Mouse (Mus musculus): ENCODE results near the gene Zdhhc19. TPM values are rescaled to one million over a fixed set of nuclear protein-coding genes. Genes with fewer than 3 reads are reported as not detected.

Zdhhc19 gene
- polyA plus RNA-seq (2015; fragmentation: Nextera tagmentation; extraction: Ambion mirVana) = not detected in 2 replicates

- no peak for ATAC-seq (ENCODE audit: low FRiP score, low TSS enrichment)
- Histone ChIP-seq H3K27me3 (ENCODE audit: insufficient read depth, low read length) (peaks cover 4% of the 10 kb centered on the region), H3K4me1 (ENCODE audit: insufficient read depth, low read length) (no peaks in the 10 kb centered on the region), H3K36me3 (ENCODE audit: insufficient read depth, low read length) (no peaks in the 10 kb centered on the region), H3K4me2 (replicated peaks; ENCODE audit: low read depth, low read length) (no peak within 1 kb of the TSS), H3K4me3 (ENCODE audit: low read length) (no peak within 1 kb of the TSS), H3K27ac (ENCODE audit: low read length) (no peak within 1 kb of the TSS), H3K9ac (replicated peaks; ENCODE audit: low read length) (no peak within 1 kb of the TSS), H3K9me3 (ENCODE audit: low read length) (no peaks in the 10 kb centered on the region)
- 72% methylated on average over 3 of the region's 3 CpGs for WGBS
These were observed at the start of gene Zdhhc19 for GRCm38 (mm10) chr16:32495965-32496364. TSS of gene Zdhhc19 (plus strand) at chr16:32496265.

- no peak overlapping the region for H3K9ac ChIP-seq (replicated peaks; ENCODE audit: low read length)
- 78% methylated on average over 2 of the region's 2 CpGs for WGBS
- no peak for ATAC-seq (ENCODE audit: low FRiP score, low TSS enrichment)
- no peaks in the 10 kb centered on the region for H3K36me3 ChIP-seq (ENCODE audit: insufficient read depth, low read length)
- H3K27me3 ChIP-seq (ENCODE audit: insufficient read depth, low read length) = no peaks in the 10 kb centered on the region
- no peaks in the 10 kb centered on the region for H3K4me1 ChIP-seq (ENCODE audit: insufficient read depth, low read length)
- H3K27ac ChIP-seq (ENCODE audit: low read length) = no peak overlapping the region
- no peak overlapping the region for H3K4me2 ChIP-seq (replicated peaks; ENCODE audit: low read depth, low read length)
- H3K4me3 ChIP-seq (ENCODE audit: low read length) = no peak overlapping the region
- H3K9me3 ChIP-seq (ENCODE audit: low read length) = no peaks in the 10 kb centered on the region
These were observed 49.4 kb upstream of the Zdhhc19 start for GRCm38 (mm10) chr16:32446563-32447138.

- H3K27ac ChIP-seq (ENCODE audit: low read length) = no peak overlapping the region
- no peaks in the 10 kb centered on the region for H3K4me1 ChIP-seq (ENCODE audit: insufficient read depth, low read length)
- no peak for ATAC-seq (ENCODE audit: low FRiP score, low TSS enrichment)
- no peak overlapping the region for H3K4me3 ChIP-seq (ENCODE audit: low read length)
- 85% methylated on average over 3 of the region's 3 CpGs for WGBS
- H3K9me3 ChIP-seq (ENCODE audit: low read length) = no peaks in the 10 kb centered on the region
- H3K4me2 ChIP-seq (replicated peaks; ENCODE audit: low read depth, low read length) = no peak overlapping the region
- H3K27me3 ChIP-seq (ENCODE audit: insufficient read depth, low read length) = no peaks in the 10 kb centered on the region
- H3K36me3 ChIP-seq (ENCODE audit: insufficient read depth, low read length) = 0 out of 2 replicates have a peak, but pooled peaks cover 8% of the 10 kb centered on the region
- no peak overlapping the region for H3K9ac ChIP-seq (replicated peaks; ENCODE audit: low read length)
These were observed 46.4 kb upstream of the Zdhhc19 start for GRCm38 (mm10) chr16:32449665-32450064.

- H3K4me2 ChIP-seq (replicated peaks; ENCODE audit: low read depth, low read length) = no peak overlapping the region
- H3K27ac ChIP-seq (ENCODE audit: low read length) = no peak overlapping the region
- no peaks in the 10 kb centered on the region for H3K4me1 ChIP-seq (ENCODE audit: insufficient read depth, low read length)
- 92% methylated on average over 2 of the region's 2 CpGs for WGBS
- no peaks in the 10 kb centered on the region for H3K27me3 ChIP-seq (ENCODE audit: insufficient read depth, low read length)
- 0 out of 2 replicates have a peak, but pooled peaks cover 8% of the 10 kb centered on the region for H3K36me3 ChIP-seq (ENCODE audit: insufficient read depth, low read length)
- ATAC-seq (ENCODE audit: low FRiP score, low TSS enrichment) = no peak
- no peaks in the 10 kb centered on the region for H3K9me3 ChIP-seq (ENCODE audit: low read length)
- H3K9ac ChIP-seq (replicated peaks; ENCODE audit: low read length) = no peak overlapping the region
- H3K4me3 ChIP-seq (ENCODE audit: low read length) = no peak overlapping the region
These were observed 45.9 kb upstream of the Zdhhc19 start for GRCm38 (mm10) chr16:32450133-32450532.

GRCm38 (mm10) chr16:32453102-32453501, 43.0 kb upstream of the Zdhhc19 start:
- Histone ChIP-seq H3K4me2 (replicated peaks; ENCODE audit: low read depth, low read length) (no peak overlapping the region), H3K27me3 (ENCODE audit: insufficient read depth, low read length) (no peaks in the 10 kb centered on the region), H3K4me1 (ENCODE audit: insufficient read depth, low read length) (no peaks in the 10 kb centered on the region), H3K9me3 (ENCODE audit: low read length) (no peaks in the 10 kb centered on the region), H3K36me3 (ENCODE audit: insufficient read depth, low read length) (peaks cover 17% of the 10 kb centered on the region; the same call in 1 of the 2 replicates), H3K27ac (ENCODE audit: low read length) (no peak overlapping the region), H3K4me3 (ENCODE audit: low read length) (no peak overlapping the region), H3K9ac (replicated peaks; ENCODE audit: low read length) (no peak overlapping the region)
- 89% methylated on average over 8 of the region's 8 CpGs for WGBS
- no peak for ATAC-seq (ENCODE audit: low FRiP score, low TSS enrichment)

GRCm38 (mm10) chr16:32454646-32455045, 41.4 kb upstream of the Zdhhc19 start:
- Histone ChIP-seq H3K9ac (replicated peaks; ENCODE audit: low read length) (no peak overlapping the region), H3K4me1 (ENCODE audit: insufficient read depth, low read length) (no peaks in the 10 kb centered on the region), H3K4me3 (ENCODE audit: low read length) (no peak overlapping the region), H3K27ac (ENCODE audit: low read length) (no peak overlapping the region), H3K36me3 (ENCODE audit: insufficient read depth, low read length) (peaks cover 17% of the 10 kb centered on the region; the same call in 1 of the 2 replicates), H3K9me3 (ENCODE audit: low read length) (no peaks in the 10 kb centered on the region), H3K27me3 (ENCODE audit: insufficient read depth, low read length) (no peaks in the 10 kb centered on the region), H3K4me2 (replicated peaks; ENCODE audit: low read depth, low read length) (no peak overlapping the region)
- no peak for ATAC-seq (ENCODE audit: low FRiP score, low TSS enrichment)
- WGBS = 87% methylated on average over 5 of the region's 5 CpGs

- Histone ChIP-seq H3K27ac (ENCODE audit: low read length) (no peak overlapping the region), H3K4me2 (replicated peaks; ENCODE audit: low read depth, low read length) (no peak overlapping the region), H3K4me3 (ENCODE audit: low read length) (no peak overlapping the region), H3K4me1 (ENCODE audit: insufficient read depth, low read length) (no peaks in the 10 kb centered on the region), H3K9ac (replicated peaks; ENCODE audit: low read length) (no peak overlapping the region), H3K27me3 (ENCODE audit: insufficient read depth, low read length) (no peaks in the 10 kb centered on the region), H3K9me3 (ENCODE audit: low read length) (no peaks in the 10 kb centered on the region), H3K36me3 (ENCODE audit: insufficient read depth, low read length) (peaks cover 17% of the 10 kb centered on the region; the same call in 1 of the 2 replicates)
- ATAC-seq (ENCODE audit: low FRiP score, low TSS enrichment) = no peak
These were observed 40.0 kb upstream of the Zdhhc19 start for GRCm38 (mm10) chr16:32456086-32456485.

GRCm38 (mm10) chr16:32456761-32457160, 39.3 kb upstream of the Zdhhc19 start:
- ATAC-seq (ENCODE audit: low FRiP score, low TSS enrichment) = no peak
- no peak overlapping the region for H3K4me2 ChIP-seq (replicated peaks; ENCODE audit: low read depth, low read length)
- H3K27me3 ChIP-seq (ENCODE audit: insufficient read depth, low read length) = no peaks in the 10 kb centered on the region
- no peaks in the 10 kb centered on the region for H3K9me3 ChIP-seq (ENCODE audit: low read length)
- no peaks in the 10 kb centered on the region for H3K4me1 ChIP-seq (ENCODE audit: insufficient read depth, low read length)
- H3K27ac ChIP-seq (ENCODE audit: low read length) = no peak overlapping the region
- H3K4me3 ChIP-seq (ENCODE audit: low read length) = no peak overlapping the region
- H3K9ac ChIP-seq (replicated peaks; ENCODE audit: low read length) = no peak overlapping the region
- H3K36me3 ChIP-seq (ENCODE audit: insufficient read depth, low read length) = peaks cover 17% of the 10 kb centered on the region; the same call in 1 of the 2 replicates
- WGBS = 100% methylated on average over 1 of the region's 1 CpGs

- no peaks in the 10 kb centered on the region for H3K9me3 ChIP-seq (ENCODE audit: low read length)
- no peak overlapping the region for H3K4me3 ChIP-seq (ENCODE audit: low read length)
- H3K36me3 ChIP-seq (ENCODE audit: insufficient read depth, low read length) = peaks cover 13% of the 10 kb centered on the region
- H3K27me3 ChIP-seq (ENCODE audit: insufficient read depth, low read length) = no peaks in the 10 kb centered on the region
- no peak overlapping the region for H3K4me2 ChIP-seq (replicated peaks; ENCODE audit: low read depth, low read length)
- no peak overlapping the region for H3K27ac ChIP-seq (ENCODE audit: low read length)
- no peaks in the 10 kb centered on the region for H3K4me1 ChIP-seq (ENCODE audit: insufficient read depth, low read length)
- no peak overlapping the region for H3K9ac ChIP-seq (replicated peaks; ENCODE audit: low read length)
- WGBS = 52% methylated on average over 10 of the region's 10 CpGs
- peak; percentile 65; the same call in 1 of the 2 replicates for ATAC-seq (ENCODE audit: low FRiP score, low TSS enrichment)
These were observed 38.3 kb upstream of the Zdhhc19 start for GRCm38 (mm10) chr16:32457589-32458386.

- Histone ChIP-seq H3K9me3 (ENCODE audit: low read length) (no peaks in the 10 kb centered on the region), H3K36me3 (ENCODE audit: insufficient read depth, low read length) (peaks cover 19% of the 10 kb centered on the region), H3K4me3 (ENCODE audit: low read length) (no peak overlapping the region), H3K9ac (replicated peaks; ENCODE audit: low read length) (no peak overlapping the region), H3K27ac (ENCODE audit: low read length) (no peak overlapping the region), H3K4me1 (ENCODE audit: insufficient read depth, low read length) (no peaks in the 10 kb centered on the region), H3K4me2 (replicated peaks; ENCODE audit: low read depth, low read length) (no peak overlapping the region), H3K27me3 (ENCODE audit: insufficient read depth, low read length) (no peaks in the 10 kb centered on the region)
- 58% methylated on average over 4 of the region's 4 CpGs for WGBS
- ATAC-seq (ENCODE audit: low FRiP score, low TSS enrichment) = no peak
These were observed 35.5 kb upstream of the Zdhhc19 start for GRCm38 (mm10) chr16:32460518-32460917.
